Mouse (Mus musculus): ENCODE results near the gene Qsox1.

- TF ChIP-seq CTCF (conservative IDR thresholded peaks at IDR 0.05; ENCODE audit: low read length) (no peak), POU5F1 (IDR thresholded peaks at IDR 0.05; ENCODE audit: borderline replicate concordance, low read length) (no peak)
Measured at GRCm38 (mm10) chr1:155816167-155816566, 3.5 kb upstream of the Qsox1 start.
